Mouse (Mus musculus) kidney, embryonic 16.5 days (tissue): ENCODE results near the gene Gm20388. TPM values are rescaled to one million over a fixed set of nuclear protein-coding genes. Genes with fewer than 3 reads are reported as not detected.

Experiments
- ATAC-seq: fragments of 200-750 bp; cut with Nextera tagmentation; 2 replicates; pipeline ENCODE4 v1.8.0; 2017; ENCODE audit warnings: moderate TSS enrichment; ENCODE audit not compliant: low FRiP score, low TSS enrichment
- H3K27ac ChIP-seq: fragments of 300-500 bp; sonication (generic); 2 replicates; pipeline ENCODE4 v1.5.1; 2014; ENCODE audit warnings: low read length
- H3K27me3 ChIP-seq: fragments of 300-500 bp; sonication (generic); 2 replicates; pipeline ENCODE4 v1.6.1; 2014; ENCODE audit warnings: low read length, control low read depth, mixed read lengths; ENCODE audit not compliant: insufficient read depth
- H3K36me3 ChIP-seq: fragments of 300-500 bp; sonication (generic); 2 replicates; pipeline ENCODE4 v1.6.1; 2014; ENCODE audit warnings: low read length, control low read depth, mixed read lengths; ENCODE audit not compliant: insufficient read depth
- H3K4me1 ChIP-seq: fragments of 300-500 bp; sonication (generic); 2 replicates; pipeline ENCODE4 v1.6.1; 2014; ENCODE audit warnings: low read length, control low read depth, mixed read lengths; ENCODE audit not compliant: insufficient read depth
- H3K4me2 ChIP-seq: fragments of 300-500 bp; sonication (generic); replicated peaks from 2 replicates; pipeline ENCODE4 v1.6.1; 2014; ENCODE audit warnings: low read depth, low read length
- H3K4me3 ChIP-seq: fragments of 300-500 bp; sonication (generic); 2 replicates; pipeline ENCODE4 v1.5.1; 2014; ENCODE audit warnings: mild to moderate bottlenecking, low read length
- H3K9ac ChIP-seq: fragments of 300-500 bp; sonication (generic); replicated peaks from 2 replicates; pipeline ENCODE4 v1.6.1; 2014; ENCODE audit warnings: low read length
- H3K9me3 ChIP-seq: fragments of 300-500 bp; sonication (generic); 2 replicates; pipeline ENCODE4 v1.6.1; 2016; ENCODE audit warnings: low read length, control low read depth
- WGBS: fragments of 180-500 bp; shearing (Covaris S2); extraction: QIAGEN DNeasy Blood & Tissue Kit; methylation state at CpG from one replicate; pipeline ENCODE4 v1.1.7; 2014; 5-methylcytosine and 5-hydroxymethylcytosine counted together
- polyA plus RNA-seq: library from polyadenylated mRNA; unstranded; fragments of >200 nt; fragmentation: Nextera tagmentation; extraction: Ambion mirVana; gene quantifications from 2 replicates; pipeline ENCODE4 v1.2.1, GENCODE M21; 2015

Gene Gm20388
- polyA plus RNA-seq, 1 experiment from 2014 or later: 7.7 TPM

GRCm38 (mm10) chr8:120030447-120030846, 119.8 kb downstream of the Gm20388 start:
- no peak overlapping the region for H3K4me3 ChIP-seq
- H3K4me1 ChIP-seq: peaks cover 11% of the 10 kb centered on the region; the same call in 1 of the 2 replicates
- no peak overlapping the region for H3K4me2 ChIP-seq
- WGBS: 48% methylated on average over 5 of the region's 5 CpGs
- ATAC-seq: no peak
- no peak overlapping the region for H3K9ac ChIP-seq
- H3K9me3 ChIP-seq: no peaks in the 10 kb centered on the region
- H3K36me3 ChIP-seq: no peaks in the 10 kb centered on the region
- H3K27me3 ChIP-seq: no peaks in the 10 kb centered on the region
- no peak overlapping the region for H3K27ac ChIP-seq

- Histone ChIP-seq H3K4me3 (no peak overlapping the region), H3K27ac (no peak overlapping the region), H3K9ac (no peak overlapping the region), H3K9me3 (no peaks in the 10 kb centered on the region), H3K27me3 (no peaks in the 10 kb centered on the region), H3K36me3 (no peaks in the 10 kb centered on the region), H3K4me2 (no peak overlapping the region), H3K4me1 (peaks cover 19% of the 10 kb centered on the region; the same call in 1 of the 2 replicates)
- 81% methylated on average over 5 of the region's 5 CpGs for WGBS
- no peak for ATAC-seq
These were observed 122.0 kb downstream of the Gm20388 start for GRCm38 (mm10) chr8:120032549-120033208.

GRCm38 (mm10) chr8:120034471-120034870, 123.8 kb downstream of the Gm20388 start:
- no peak overlapping the region for H3K4me2 ChIP-seq
- H3K27ac ChIP-seq: no peak overlapping the region
- H3K9me3 ChIP-seq: no peaks in the 10 kb centered on the region
- H3K36me3 ChIP-seq: no peaks in the 10 kb centered on the region
- no peak overlapping the region for H3K4me3 ChIP-seq
- ATAC-seq: no peak
- peaks cover 22% of the 10 kb centered on the region; the same call in 1 of the 2 replicates for H3K4me1 ChIP-seq
- H3K27me3 ChIP-seq: no peaks in the 10 kb centered on the region
- 41% methylated on average over 6 of the region's 6 CpGs for WGBS
- H3K9ac ChIP-seq: no peak overlapping the region

GRCm38 (mm10) chr8:120036111-120036510, 125.5 kb downstream of the Gm20388 start:
- Histone ChIP-seq H3K27me3 (no peaks in the 10 kb centered on the region), H3K4me1 (peaks cover 22% of the 10 kb centered on the region; the same call in 1 of the 2 replicates), H3K4me3 (no peak overlapping the region), H3K9ac (no peak overlapping the region), H3K4me2 (no peak overlapping the region), H3K36me3 (no peaks in the 10 kb centered on the region), H3K27ac (no peak overlapping the region), H3K9me3 (no peaks in the 10 kb centered on the region)
- ATAC-seq: no peak
- WGBS: 6% methylated on average over 9 of the region's 9 CpGs

- Histone ChIP-seq H3K9ac (no peak overlapping the region), H3K9me3 (no peaks in the 10 kb centered on the region), H3K4me1 (peaks cover 22% of the 10 kb centered on the region; the same call in 1 of the 2 replicates), H3K36me3 (no peaks in the 10 kb centered on the region), H3K27me3 (no peaks in the 10 kb centered on the region), H3K27ac (no peak overlapping the region), H3K4me2 (no peak overlapping the region), H3K4me3 (no peak overlapping the region)
- no peak for ATAC-seq
- WGBS: 35% methylated on average over 4 of the region's 4 CpGs
These were observed 125.9 kb downstream of the Gm20388 start for GRCm38 (mm10) chr8:120036578-120036977.

- Histone ChIP-seq H3K4me1 (peaks cover 22% of the 10 kb centered on the region; the same call in 1 of the 2 replicates), H3K9me3 (no peaks in the 10 kb centered on the region), H3K27me3 (no peaks in the 10 kb centered on the region), H3K36me3 (no peaks in the 10 kb centered on the region), H3K9ac (no peak overlapping the region), H3K4me3 (no peak overlapping the region), H3K27ac (no peak overlapping the region), H3K4me2 (no peak overlapping the region)
- ATAC-seq: no peak
- 73% methylated on average over 15 of the region's 15 CpGs for WGBS
These were observed 126.6 kb downstream of the Gm20388 start for GRCm38 (mm10) chr8:120037199-120037598.

GRCm38 (mm10) chr8:120037611-120038010, 127.0 kb downstream of the Gm20388 start:
- no peak overlapping the region for H3K9ac ChIP-seq
- no peaks in the 10 kb centered on the region for H3K27me3 ChIP-seq
- no peak overlapping the region for H3K4me3 ChIP-seq
- H3K4me2 ChIP-seq: no peak overlapping the region
- no peak overlapping the region for H3K27ac ChIP-seq
- ATAC-seq: no peak
- peaks cover 22% of the 10 kb centered on the region; the same call in 1 of the 2 replicates for H3K4me1 ChIP-seq
- WGBS: 80% methylated on average over 8 of the region's 8 CpGs
- no peaks in the 10 kb centered on the region for H3K36me3 ChIP-seq
- H3K9me3 ChIP-seq: no peaks in the 10 kb centered on the region

GRCm38 (mm10) chr8:120038741-120039140, 128.1 kb downstream of the Gm20388 start:
- no peaks in the 10 kb centered on the region for H3K36me3 ChIP-seq
- no peak overlapping the region for H3K9ac ChIP-seq
- no peak overlapping the region for H3K27ac ChIP-seq
- 95% methylated on average over 12 of the region's 12 CpGs for WGBS
- H3K4me1 ChIP-seq: peaks cover 22% of the 10 kb centered on the region; the same call in 1 of the 2 replicates
- no peaks in the 10 kb centered on the region for H3K27me3 ChIP-seq
- no peak overlapping the region for H3K4me3 ChIP-seq
- H3K9me3 ChIP-seq: no peaks in the 10 kb centered on the region
- no peak for ATAC-seq
- H3K4me2 ChIP-seq: no peak overlapping the region

- peak; percentile 55; the same call in 1 of the 2 replicates for ATAC-seq
These were observed 128.8 kb downstream of the Gm20388 start for GRCm38 (mm10) chr8:120039313-120039919.

GRCm38 (mm10) chr8:120040861-120041260, 130.2 kb downstream of the Gm20388 start:
- H3K9me3 ChIP-seq: no peaks in the 10 kb centered on the region
- peaks cover 15% of the 10 kb centered on the region; the same call in 1 of the 2 replicates for H3K4me1 ChIP-seq
- no peak overlapping the region for H3K4me2 ChIP-seq
- ATAC-seq: no peak
- H3K27me3 ChIP-seq: no peaks in the 10 kb centered on the region
- H3K9ac ChIP-seq: no peak overlapping the region
- no peak overlapping the region for H3K27ac ChIP-seq
- H3K4me3 ChIP-seq: no peak overlapping the region
- 31% methylated on average over 1 of the region's 1 CpGs for WGBS
- no peaks in the 10 kb centered on the region for H3K36me3 ChIP-seq

More at GRCm38 (mm10) chr8:120039313-120039919, 128.8 kb downstream of the Gm20388 start:
- Histone ChIP-seq H3K4me3 (no peak overlapping the region), H3K4me1 (peaks cover 16% of the 10 kb centered on the region; the same call in 1 of the 2 replicates), H3K9me3 (no peaks in the 10 kb centered on the region), H3K4me2 (no peak overlapping the region), H3K27me3 (no peaks in the 10 kb centered on the region), H3K27ac (no peak overlapping the region), H3K9ac (no peak overlapping the region), H3K36me3 (no peaks in the 10 kb centered on the region)
- 57% methylated on average over 11 of the region's 11 CpGs for WGBS
